Mouse (Mus musculus): ENCODE measurements around the gene Rgs6.

Gene Rgs6

GRCm38 (mm10) chr12:82972661-82973060 is 384.6 kb downstream of the Rgs6 start:
- no peak for DNase-seq (ENCODE audit: low spot score)

DNA sequence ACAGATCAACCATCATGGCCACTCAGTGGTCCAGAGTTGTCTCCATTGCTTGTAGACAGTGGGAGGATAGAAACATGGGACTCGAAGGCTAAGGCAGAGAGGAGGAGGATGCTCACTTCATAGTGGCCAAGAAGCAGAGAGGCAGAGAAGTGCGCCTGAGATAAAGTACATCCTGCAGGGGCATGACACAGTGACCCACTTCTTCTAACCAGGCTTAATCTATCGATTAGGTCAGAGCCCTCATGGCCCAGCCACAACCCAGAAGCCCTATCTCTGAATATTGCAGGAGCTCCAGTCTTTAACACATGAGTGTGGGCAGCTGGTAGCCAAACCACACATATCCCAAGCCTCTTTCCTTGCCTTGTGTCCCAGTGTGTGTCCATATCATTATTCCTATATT is 385.7 kb downstream of the Rgs6 start:
- DNase-seq (ENCODE audit: low spot score), result no peak

DNA sequence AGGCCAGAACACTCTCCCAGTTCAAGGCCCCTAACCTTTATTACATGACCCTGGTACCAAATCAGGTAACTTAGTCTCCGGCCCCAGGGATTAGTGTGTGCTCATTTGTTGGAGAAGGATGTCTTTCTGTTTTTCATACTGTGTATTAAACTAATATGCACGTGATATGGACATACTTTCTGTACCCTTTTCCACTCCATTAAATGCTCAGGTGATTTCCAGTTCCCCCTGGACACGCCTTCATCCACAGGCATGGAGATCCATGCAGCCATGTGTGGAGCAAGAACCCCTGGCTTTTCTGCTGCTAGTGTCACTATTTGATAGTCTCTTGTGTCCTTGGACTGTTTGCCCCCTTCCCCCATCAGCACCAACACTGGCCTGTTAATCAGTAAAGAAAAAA is 390.2 kb downstream of the Rgs6 start:
- DNase-seq (ENCODE audit: low spot score), result no peak

- DNase-seq (ENCODE audit: low spot score), result no peak
Measured at GRCm38 (mm10) chr12:82982716-82983115, 394.6 kb downstream of the Rgs6 start.

DNA sequence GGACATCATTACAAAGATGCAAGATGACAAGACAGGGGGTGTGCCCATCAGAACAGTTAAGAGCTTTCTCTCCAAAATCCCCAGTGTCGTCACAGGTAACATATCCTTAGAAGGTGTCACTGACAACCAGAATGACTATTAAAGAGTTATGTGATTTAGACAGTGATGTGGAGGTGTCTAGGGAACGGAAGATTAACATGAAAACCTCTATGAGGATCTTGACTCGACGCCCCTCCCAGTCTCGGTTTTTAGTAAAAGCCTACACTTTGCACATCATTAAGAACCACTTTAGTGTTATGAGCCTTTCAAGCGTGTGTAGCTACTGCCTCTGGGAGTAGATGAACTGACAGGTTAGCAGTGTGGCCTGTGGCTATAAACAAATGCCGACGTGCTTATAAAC is 397.2 kb downstream of the Rgs6 start:
- DNase-seq (ENCODE audit: low spot score), result no peak

- no peak for DNase-seq (ENCODE audit: low spot score)
Measured at GRCm38 (mm10) chr12:82987661-82988060, 399.6 kb downstream of the Rgs6 start.

- DNase-seq (ENCODE audit: low spot score), result no peak
Measured at GRCm38 (mm10) chr12:82993905-82994304, 405.8 kb downstream of the Rgs6 start.

DNA sequence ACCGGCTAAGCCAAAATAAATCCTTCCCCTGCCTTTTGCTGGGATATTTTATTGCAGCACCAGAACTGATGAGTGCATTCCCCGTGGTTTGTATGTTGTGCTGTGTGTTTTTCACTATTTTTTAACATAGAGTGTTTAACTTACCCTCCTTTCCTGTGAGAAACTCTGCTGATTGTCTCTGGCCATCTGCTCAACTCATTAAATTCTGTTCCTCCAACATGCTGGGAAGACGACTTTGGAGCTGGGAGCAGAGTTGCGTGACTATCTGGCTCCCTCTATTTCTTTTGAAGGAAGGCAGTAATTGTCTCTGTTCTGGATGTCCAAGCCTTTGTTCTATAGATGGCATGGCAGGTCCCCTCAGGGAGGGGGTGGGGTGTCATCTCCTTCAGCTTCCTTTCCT is 408.7 kb downstream of the Rgs6 start:
- no peak for DNase-seq (ENCODE audit: low spot score)

- no peak for DNase-seq (ENCODE audit: low spot score)
Measured at GRCm38 (mm10) chr12:82998682-82999332, 410.7 kb downstream of the Rgs6 start.

DNA sequence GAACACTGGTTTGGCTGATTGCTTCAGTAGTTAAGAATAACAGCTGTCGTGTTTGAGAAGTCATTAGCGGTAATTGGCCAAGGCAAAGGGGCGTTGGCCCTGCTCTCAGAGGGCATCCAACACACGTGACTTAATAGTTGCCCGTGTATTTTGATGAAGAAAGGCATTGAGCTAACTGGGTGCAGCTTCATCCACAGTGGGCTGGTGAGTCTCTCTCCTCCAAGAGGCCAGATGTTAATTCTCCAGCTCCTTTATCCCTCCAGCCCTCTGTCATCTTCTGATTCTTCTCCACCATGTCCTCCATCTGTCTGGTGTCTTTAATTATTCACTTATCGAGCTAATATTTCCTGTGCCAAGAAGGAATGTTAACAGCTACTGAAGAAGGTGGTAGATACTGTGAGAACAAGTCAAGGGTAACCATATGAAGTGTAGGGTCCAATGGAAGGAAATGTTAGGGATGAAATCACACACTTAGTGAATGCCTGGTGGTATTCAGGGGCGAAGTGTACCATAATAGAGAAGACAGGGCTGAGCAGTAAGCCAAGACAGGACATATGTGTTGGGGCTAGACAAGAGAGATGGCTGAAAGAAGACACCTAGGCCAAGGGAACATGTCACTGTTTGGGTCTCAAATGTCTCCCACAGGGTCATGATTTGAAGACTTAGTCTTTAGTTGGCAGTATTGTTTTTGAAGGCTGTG is 411.4 kb downstream of the Rgs6 start:
- DNase-seq (ENCODE audit: low spot score), result no peak

DNA sequence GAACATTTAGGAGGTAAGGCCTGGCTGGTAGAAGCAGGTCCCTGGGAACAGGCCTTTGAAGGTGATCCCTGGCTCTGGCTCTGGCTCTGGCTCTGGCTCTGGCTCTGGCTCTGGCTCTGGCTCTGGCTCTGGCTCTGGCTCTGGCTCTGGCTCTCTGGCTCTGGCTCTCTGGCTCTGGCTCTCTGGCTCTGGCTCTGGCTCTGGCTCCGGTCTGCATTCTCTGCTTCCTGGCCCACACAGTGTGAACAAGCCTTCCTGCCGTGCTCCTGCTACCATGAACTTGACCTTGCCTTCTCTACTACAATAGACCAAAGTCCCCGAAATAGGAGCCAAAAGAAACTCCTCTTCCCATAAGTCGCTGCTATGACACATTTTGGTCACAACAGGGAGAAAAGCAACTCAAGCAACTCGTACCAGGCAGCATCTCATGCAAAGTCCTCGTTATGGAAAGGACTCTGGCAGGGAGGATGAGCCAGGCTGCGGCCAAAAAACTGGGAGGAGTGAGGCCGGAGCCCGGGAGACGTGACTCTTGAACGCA is 412.0 kb downstream of the Rgs6 start:
- DNase-seq (ENCODE audit: low spot score), result no peak

- DNase-seq (ENCODE audit: low spot score), result no peak
Measured at GRCm38 (mm10) chr12:83000957-83001356, 412.9 kb downstream of the Rgs6 start.

DNA sequence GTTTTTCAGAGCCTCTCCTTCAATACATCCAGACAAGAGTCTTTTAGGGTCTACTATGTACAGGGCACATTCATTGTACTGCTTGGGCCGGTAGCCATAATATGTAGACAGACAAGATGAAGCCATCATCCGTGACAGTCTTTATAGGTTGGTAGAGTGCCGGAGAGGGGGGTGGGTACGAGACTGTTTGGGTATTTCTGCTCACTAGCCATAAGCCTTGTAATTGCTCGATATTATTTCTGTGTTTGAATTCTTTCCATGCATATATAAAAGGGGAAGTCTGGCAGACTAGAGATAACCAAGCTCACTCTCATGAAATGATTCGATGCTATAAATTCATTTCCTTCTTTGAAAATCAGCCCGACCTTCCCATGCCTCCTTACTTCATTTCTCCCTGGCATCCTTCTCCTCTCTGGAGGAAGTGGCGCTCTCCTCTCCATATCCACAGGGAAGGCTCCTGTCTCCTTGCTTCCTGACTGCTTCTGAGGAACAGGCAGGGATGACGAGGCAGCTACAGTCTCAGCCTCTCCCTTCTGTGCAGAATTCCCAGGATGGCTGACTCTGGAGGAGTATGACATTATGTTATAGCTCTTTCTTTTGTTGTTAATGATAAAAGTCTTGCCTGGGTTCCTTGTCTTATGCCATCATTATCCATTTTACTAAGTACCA is 416.1 kb downstream of the Rgs6 start:
- DNase-seq (ENCODE audit: low spot score), result no peak

DNA sequence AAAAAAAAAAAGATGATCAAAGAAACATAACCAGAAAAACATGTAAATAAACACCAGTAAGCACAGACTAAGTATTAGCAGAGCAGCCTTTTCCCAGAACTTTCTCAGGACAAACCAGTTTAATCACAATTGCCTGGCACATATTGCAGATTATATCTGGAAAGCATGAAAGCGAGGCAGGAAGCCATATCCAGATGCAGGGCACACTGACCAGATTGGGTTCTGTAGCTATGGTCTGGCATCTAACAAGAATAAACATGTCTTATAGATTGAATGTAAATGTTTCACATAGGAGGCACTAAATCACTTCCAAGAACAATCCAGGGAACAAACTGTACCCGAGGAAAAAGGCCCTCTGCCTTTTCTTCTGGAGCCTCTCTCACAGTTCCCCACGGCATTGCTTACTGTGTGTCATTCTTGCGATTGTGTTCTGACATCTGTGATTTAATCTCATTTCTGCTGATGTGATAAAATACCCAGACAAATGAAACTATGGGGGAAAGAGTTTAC is 423.0 kb downstream of the Rgs6 start:
- DNase-seq (ENCODE audit: low spot score), result no peak

DNA sequence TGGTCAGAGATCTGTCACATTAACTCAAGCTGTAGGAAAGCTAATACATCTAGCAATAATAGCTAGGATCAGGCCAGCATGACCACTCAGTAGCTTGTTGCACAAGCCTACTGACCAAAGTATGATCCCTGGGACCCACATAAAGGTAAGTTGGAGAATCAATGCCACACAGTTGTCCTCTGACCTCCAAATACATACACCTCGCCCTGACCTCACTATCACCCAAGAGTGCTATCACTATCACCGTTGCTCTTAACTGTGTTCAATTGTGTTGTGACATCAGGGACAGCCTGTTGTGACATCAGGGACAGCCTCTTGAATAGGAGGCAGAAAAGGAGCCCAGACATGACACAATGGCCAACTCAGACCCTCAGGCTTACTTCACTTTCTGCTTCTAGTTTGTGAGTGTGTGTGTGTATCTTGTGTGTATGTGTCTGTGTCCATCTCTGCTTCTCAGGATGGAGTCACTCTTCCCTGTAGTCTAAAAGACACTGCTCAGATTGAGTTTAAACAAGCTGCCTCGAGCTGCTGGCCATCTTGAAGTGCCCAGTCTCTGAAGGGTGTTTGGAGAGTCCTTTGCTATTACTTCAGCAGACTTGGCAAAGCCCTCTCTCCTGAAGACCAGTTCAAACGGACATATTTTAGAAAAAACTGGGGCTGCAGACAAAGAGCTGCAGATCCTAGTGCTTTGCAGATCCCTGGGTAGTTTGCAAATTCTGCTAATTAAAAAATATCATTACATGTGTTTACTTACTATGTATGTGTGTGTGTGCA is 426.0 kb downstream of the Rgs6 start:
- DNase-seq (ENCODE audit: low spot score), result no peak

DNA sequence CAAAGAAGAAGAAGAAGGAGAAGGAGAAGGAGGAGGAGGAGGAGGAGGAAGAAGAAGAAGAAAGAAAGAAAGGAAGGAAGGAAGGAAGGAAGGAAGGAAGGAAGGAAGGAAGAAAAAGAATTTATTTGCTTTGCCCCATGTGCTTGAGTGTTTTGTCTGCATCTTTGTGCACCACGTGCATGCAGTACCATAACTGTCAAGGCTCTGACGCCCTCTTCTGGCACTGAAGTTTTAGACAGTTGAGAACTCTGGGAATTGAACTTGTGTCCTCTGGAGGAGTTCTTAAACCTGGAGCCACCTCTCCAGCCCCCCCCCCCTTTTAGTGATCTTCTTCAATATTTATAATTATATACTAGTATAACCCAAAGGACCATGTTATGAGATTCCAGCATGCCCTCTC is 426.8 kb downstream of the Rgs6 start:
- DNase-seq (ENCODE audit: low spot score), result no peak

GRCm38 (mm10) chr12:83015366-83015765 is 427.3 kb downstream of the Rgs6 start:
- no peak for DNase-seq (ENCODE audit: low spot score)

DNA sequence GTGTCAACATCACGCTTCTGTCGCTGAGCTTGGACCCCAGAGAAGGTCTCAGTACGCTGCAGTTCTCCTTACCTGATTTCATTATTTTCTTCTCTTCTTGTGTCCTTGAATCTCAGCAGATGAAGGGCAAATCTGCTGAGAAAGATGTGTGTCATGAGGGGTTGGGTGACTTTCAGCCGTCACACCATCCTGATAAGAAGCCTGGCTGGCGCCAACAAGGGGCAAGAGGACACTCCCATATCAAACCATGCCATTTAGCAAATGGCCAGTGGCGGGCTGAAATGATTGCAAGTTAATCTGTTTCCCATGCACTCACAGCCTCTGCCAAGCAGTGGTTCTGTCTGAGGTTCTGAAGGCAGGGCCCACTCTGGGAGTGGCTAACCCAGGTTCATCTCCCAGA is 428.4 kb downstream of the Rgs6 start:
- no peak for DNase-seq (ENCODE audit: low spot score)

- DNase-seq (ENCODE audit: low spot score), result peak; percentile 81
Measured at GRCm38 (mm10) chr12:83018005-83018404, 429.9 kb downstream of the Rgs6 start.

GRCm38 (mm10) chr12:83026985-83027384 is 438.9 kb downstream of the Rgs6 start:
- no peak for DNase-seq (ENCODE audit: low spot score)

DNA sequence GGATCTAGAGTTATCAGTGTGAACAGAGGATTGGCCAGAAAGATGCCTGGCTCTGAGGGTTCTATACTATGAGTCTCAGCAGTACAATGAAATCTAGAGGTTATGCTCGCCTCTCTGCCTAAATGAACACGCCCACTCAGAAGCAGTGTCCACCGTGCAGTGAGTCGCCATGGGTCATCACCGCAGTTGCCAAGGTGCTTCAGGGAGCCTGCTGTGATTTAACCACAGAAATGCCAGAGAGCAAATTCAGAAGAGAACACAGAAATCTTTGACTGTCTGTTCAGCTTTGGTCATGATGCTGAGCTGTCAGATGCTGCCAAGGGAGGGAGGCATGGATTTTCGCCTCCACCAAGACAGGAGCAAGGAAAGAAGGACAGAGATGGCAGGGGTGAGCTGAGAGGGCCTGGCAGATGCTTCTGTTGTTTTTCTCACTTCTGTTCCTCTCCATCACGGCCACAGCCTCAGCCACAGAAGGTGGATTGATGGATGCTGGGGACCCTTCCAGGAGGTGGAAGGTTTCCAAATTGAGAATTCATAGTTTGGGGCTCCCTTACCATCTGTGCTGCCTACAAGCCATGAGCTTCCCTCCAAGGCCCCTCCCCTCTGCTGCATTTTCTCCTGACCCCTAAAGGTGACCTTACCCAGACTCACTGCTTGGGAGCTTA is 445.2 kb downstream of the Rgs6 start:
- DNase-seq (ENCODE audit: low spot score), result no peak

All from urinary bladder, postnatal 25 days (tissue).